Mouse (Mus musculus): Measurements from ENCODE around the gene Slc5a10.

GRCm38 (mm10) chr11:61649626-61650025 is 71.0 kb downstream of the Slc5a10 start:
- TF ChIP-seq CTCF (IDR thresholded peaks at IDR 0.05; ENCODE audit: control insufficient read depth, insufficient read depth, insufficient read length) (no peak), CEBPB (IDR thresholded peaks at IDR 0.05; ENCODE audit: low read depth) (no peak)
